ENCODE assay signal across 22 mouse cellular contexts in genomic region chr15:81097896-81098295, GRCm38 (mm10).
DNase-seq lines count a peak whose midpoint lies in the region; ATAC-seq and TF ChIP-seq lines count a peak whose summit lies in the region.
"Had no signal": no experiment of that assay in that cellular context is flagged by ENCODE, and none has a peak within 500 bp of the region (broad histone marks: within the 10 kb centered on the region; RNA-seq: fewer than 3 reads in every experiment).

No protein-coding gene starts in this region.

- intact Hi-C loops in left cerebral cortex, postnatal 25 days (cut with DNase I): no loop called here

- H3K27me3 ChIP-seq in liver, embryonic 12.5 days (replicated peaks): no peaks in the 10 kb centered on the region
- H3K27me3 ChIP-seq: forebrain, embryonic 12.5 days; heart, embryonic 15.5 days; kidney, embryonic 15.5 days had no signal

- no peaks in the 10 kb centered on the region for H3K9me3 ChIP-seq in liver, embryonic 12.5 days (replicated peaks)
- H3K9me3 ChIP-seq: forebrain, embryonic 12.5 days; heart, embryonic 15.5 days; hindbrain, embryonic 10.5 days; kidney, embryonic 15.5 days; limb, embryonic 10.5 days had no signal

- H3K4me3 ChIP-seq in layer of hippocampus, adult 2 months: no peak overlapping the region; the same call in 1 of the 2 replicates
- no peak overlapping the region for H3K4me3 ChIP-seq in olfactory bulb, adult 2 months (ENCODE audit: insufficient read depth, low read depth, low read length)
- H3K4me3 ChIP-seq in liver, embryonic 12.5 days: no peak overlapping the region
- H3K4me3 ChIP-seq: forebrain, embryonic 12.5 days; heart, embryonic 15.5 days; hindbrain, embryonic 10.5 days; kidney, embryonic 15.5 days; left cerebral cortex, adult 2 months; limb, embryonic 10.5 days had no signal

- H3K27ac ChIP-seq in layer of hippocampus, adult 2 months: peak overlapping the region; percentile 39; the same call in 1 of the 2 replicates
- peak overlapping the region; percentile 34; the same call in 1 of the 2 replicates for H3K27ac ChIP-seq in olfactory bulb, adult 2 months (ENCODE audit: insufficient read depth, low read depth, low read length)
- no peak overlapping the region for H3K27ac ChIP-seq in liver, embryonic 12.5 days
- H3K27ac ChIP-seq: forebrain, embryonic 12.5 days; hindbrain, embryonic 10.5 days; hindbrain, postnatal 0 days; left cerebral cortex, adult 2 months; limb, embryonic 10.5 days; macrophage had no signal

- TF ChIP-seq CTCF in layer of hippocampus, adult 2 months (conservative IDR thresholded peaks at IDR 0.05): no peak
- TF ChIP-seq CTCF in olfactory bulb, adult 2 months (IDR thresholded peaks at IDR 0.05; ENCODE audit: insufficient read depth, low read depth, low read length): no peak

- H3K36me3 ChIP-seq in liver, embryonic 12.5 days: no peaks in the 10 kb centered on the region
- H3K36me3 ChIP-seq: forebrain, embryonic 12.5 days; heart, embryonic 15.5 days; hindbrain, embryonic 10.5 days; kidney, embryonic 15.5 days; limb, embryonic 10.5 days had no signal

- peak; percentile 81 for ATAC-seq in activated CD4-positive, CD25-positive, alpha-beta regulatory T cell, adult 4 months
- ATAC-seq in liver, embryonic 12.5 days: no peak
- ATAC-seq: hindbrain, postnatal 0 days; intestine, postnatal 0 days; liver, postnatal 0 days had no signal

- 81% methylated on average over 6 of the region's 6 CpGs for WGBS in olfactory bulb, adult 2 months
- 69% methylated on average over 6 of the region's 6 CpGs for WGBS in liver, embryonic 12.5 days (ENCODE audit: insufficient replicate concordance)

- no peak overlapping the region for H3K4me2 ChIP-seq in liver, embryonic 12.5 days
- H3K4me2 ChIP-seq: forebrain, embryonic 12.5 days; heart, embryonic 15.5 days; kidney, embryonic 15.5 days had no signal

- no peak for TF ChIP-seq POLR2A in olfactory bulb, adult 2 months (IDR thresholded peaks at IDR 0.05; ENCODE audit: insufficient read depth, low read depth, low read length)

- DNase-seq in layer of hippocampus, adult 2 months (ENCODE audit: low spot score in 2 of 2): no peak
- no peak for DNase-seq in layer of hippocampus, adult 18-20 months (ENCODE audit: low spot score in 2 of 2)
- peak; percentile 76 for DNase-seq in CD4-positive, CD25-positive, alpha-beta regulatory T cell, adult 2 months (ENCODE audit: low read depth, low spot score)
- no peak for DNase-seq in cerebellum, postnatal 4 days (ENCODE audit: low spot score in 2 of 2)
- no peak for DNase-seq in left cerebral cortex, postnatal 25 days (ENCODE audit: low spot score in 2 of 2)
- DNase-seq: cerebellum, adult 11 months; cerebellum, adult 9-11 months; gastrocnemius, postnatal 36 days; liver, postnatal 0 days; retina, postnatal 1 day had no signal

- H3K4me1 ChIP-seq in olfactory bulb, adult 2 months (ENCODE audit: control insufficient read depth, insufficient read depth, low read length): peaks cover 15% of the 10 kb centered on the region
- H3K4me1 ChIP-seq in liver, embryonic 12.5 days: peaks cover 43% of the 10 kb centered on the region

- no peak overlapping the region for H3K9ac ChIP-seq in liver, embryonic 12.5 days
- H3K9ac ChIP-seq: forebrain, embryonic 12.5 days; heart, embryonic 15.5 days; kidney, embryonic 15.5 days; liver, postnatal 0 days had no signal
